In the genomic region with DNA sequence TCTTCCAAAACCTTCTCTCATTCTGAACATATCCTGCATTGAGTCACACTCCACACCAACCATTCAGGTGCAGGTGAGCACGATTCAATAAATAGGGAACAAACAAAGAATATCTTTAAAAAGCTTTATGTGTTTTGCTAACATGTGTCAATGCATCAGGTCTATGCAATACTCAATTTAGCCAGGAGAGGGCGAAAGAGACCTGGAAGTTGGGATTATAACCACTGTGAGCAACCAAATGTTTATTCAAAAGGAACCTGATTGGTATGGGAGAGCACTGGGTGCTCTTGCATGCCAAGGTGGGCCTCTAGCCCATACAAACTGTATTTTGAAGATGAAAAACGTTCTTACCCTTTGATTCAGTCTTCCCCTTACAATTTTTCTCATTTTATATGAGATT, we compare ENCODE assay signal across 10 mouse cellular contexts. TPM values are rescaled to one million over a fixed set of nuclear protein-coding genes. Genes with fewer than 3 reads are reported as not detected.
A peak's percentile ranks its signal among the peaks of the same experiment; 100 is the strongest.
DNase-seq lines count a peak whose midpoint lies in the region; ATAC-seq lines count a peak whose summit lies in the region.
"Had no signal": no experiment of that assay in that cellular context is flagged by ENCODE, and none has a peak within 500 bp of the region (broad histone marks: within the 10 kb centered on the region; RNA-seq: fewer than 3 reads in every experiment).

No protein-coding gene starts in this region.

- no peaks in the 10 kb centered on the region for H3K36me3 ChIP-seq in neural tube, embryonic 15.5 days
- H3K36me3 ChIP-seq: heart, embryonic 13.5 days had no signal

- DNase-seq in neural tube, embryonic 10.5 days (ENCODE audit: extremely low spot score, low spot score) = peak; percentile 44
- peak; percentile 43 to 72 for DNase-seq in adrenal gland, adult 18-20 months (ENCODE audit: low spot score in 2 of 2)
- peak; percentile 60 for DNase-seq in embryo, embryonic 11 days
- DNase-seq in left cerebral cortex, postnatal 14 days (ENCODE audit: low spot score in 2 of 2) = peak; percentile 83
- DNase-seq in right cerebral cortex, adult 18-20 months = peak; percentile 62

- no peak overlapping the region for H3K9ac ChIP-seq in neural tube, embryonic 15.5 days (replicated peaks)
- H3K9ac ChIP-seq: heart, embryonic 13.5 days had no signal

- no peak overlapping the region for H3K4me2 ChIP-seq in neural tube, embryonic 15.5 days
- H3K4me2 ChIP-seq: heart, embryonic 13.5 days had no signal

- no peak overlapping the region for H3K4me3 ChIP-seq in neural tube, embryonic 15.5 days (replicated peaks)
- H3K4me3 ChIP-seq: heart, embryonic 13.5 days had no signal

- WGBS in neural tube, embryonic 15.5 days = 2% methylated on average over 3 of the region's 3 CpGs

- ATAC-seq in neural tube, embryonic 15.5 days (ENCODE audit: low FRiP score) = no peak
- ATAC-seq in hematopoietic stem cell, adult 5-6 weeks (replicated peaks in 1 of 2; ENCODE audit: insufficient read depth in 1 of 2, low FRiP score in 2 of 2, low TSS enrichment in 1 of 2, low read depth in 1 of 2, poor library complexity in 2 of 2, severe bottlenecking in 2 of 2) = peak; percentile 66 to 69; a peak in 2 of 4 replicates
- no peak for ATAC-seq in erythroid progenitor cell, adult 5-6 weeks (replicated peaks; ENCODE audit: low FRiP score, poor library complexity, severe bottlenecking)

- no peak overlapping the region for H3K27ac ChIP-seq in neural tube, embryonic 15.5 days (replicated peaks)
- H3K27ac ChIP-seq: heart, embryonic 13.5 days had no signal

- intact Hi-C loops in left cerebral cortex, postnatal 14 days (cut with DNase I) = no loop called here

- no peaks in the 10 kb centered on the region for H3K9me3 ChIP-seq in neural tube, embryonic 15.5 days (replicated peaks)
- H3K9me3 ChIP-seq: heart, embryonic 13.5 days had no signal

- H3K27me3 ChIP-seq in neural tube, embryonic 15.5 days (replicated peaks) = no peaks in the 10 kb centered on the region
- H3K27me3 ChIP-seq: heart, embryonic 13.5 days had no signal

- H3K4me1 ChIP-seq in neural tube, embryonic 15.5 days = no peaks in the 10 kb centered on the region
- H3K4me1 ChIP-seq: heart, embryonic 13.5 days had no signal

RNA-seq across cellular contexts. Expression of gene Gm14597, which starts 1.8 kb away (rescaled TPM):
- polyA plus RNA-seq in neural tube, embryonic 15.5 days (2015; fragmentation: Nextera tagmentation; extraction: Ambion mirVana) = 0.51 TPM in 1 of 2 replicates, not detected in the other
- under 1 TPM in 1 of 2 experiments, not detected in 1; 0.60 TPM for total RNA-seq in adrenal gland, adult 18-20 months (2021)
- not detected in 2 replicates for total RNA-seq in hematopoietic stem cell, adult 5-6 weeks (2017)
- not detected for total RNA-seq in left cerebral cortex, postnatal 14 days (2021)
- total RNA-seq in erythroid progenitor cell, adult 5-6 weeks (2015; ENCODE audit: low replicate concordance) = not detected in 2 replicates
- not detected in 2 replicates for total RNA-seq in erythroid progenitor cell, adult 5-6 weeks (2017; ENCODE audit: low replicate concordance)
- polyA plus RNA-seq: heart, embryonic 13.5 days; small intestine, adult 2 months had no signal

RNA-seq across cellular contexts. Expression of gene Rtl8c, which starts 2.7 kb away (rescaled TPM):
- polyA plus RNA-seq in neural tube, embryonic 15.5 days (2015; fragmentation: Nextera tagmentation; extraction: Ambion mirVana) = 225 and 274 TPM in 2 replicates
- 100 to 1,000 TPM; 138 to 158 TPM for total RNA-seq in adrenal gland, adult 18-20 months (2021)
- total RNA-seq in hematopoietic stem cell, adult 5-6 weeks (2017) = 1.7 and 9.7 TPM in 2 replicates
- total RNA-seq in left cerebral cortex, postnatal 14 days (2021) = 100 to 1,000 TPM; 181 to 186 TPM
- not detected in 2 replicates for total RNA-seq in erythroid progenitor cell, adult 5-6 weeks (2015; ENCODE audit: low replicate concordance)
- not detected in 2 replicates for total RNA-seq in erythroid progenitor cell, adult 5-6 weeks (2017; ENCODE audit: low replicate concordance)

RNA-seq across cellular contexts. Expression of gene Rtl8a, which starts 32.9 kb away (rescaled TPM):
- polyA plus RNA-seq in neural tube, embryonic 15.5 days (2015; fragmentation: Nextera tagmentation; extraction: Ambion mirVana) = 230 and 281 TPM in 2 replicates
- 100 to 1,000 TPM; 144 to 182 TPM for total RNA-seq in adrenal gland, adult 18-20 months (2021)
- total RNA-seq in hematopoietic stem cell, adult 5-6 weeks (2017) = 5.9 and 14.4 TPM in 2 replicates
- total RNA-seq in left cerebral cortex, postnatal 14 days (2021) = 100 to 1,000 TPM; 275 to 356 TPM
- not detected in 2 replicates for total RNA-seq in erythroid progenitor cell, adult 5-6 weeks (2015; ENCODE audit: low replicate concordance)
- not detected in 2 replicates for total RNA-seq in erythroid progenitor cell, adult 5-6 weeks (2017; ENCODE audit: low replicate concordance)

RNA-seq across cellular contexts. Expression of gene Rtl8b, which starts 59.6 kb away (rescaled TPM):
- polyA plus RNA-seq in neural tube, embryonic 15.5 days (2015; fragmentation: Nextera tagmentation; extraction: Ambion mirVana) = 177 and 219 TPM in 2 replicates
- 100 to 1,000 TPM in 1 of 2 experiments, 10 to 100 TPM in 1; 83.5 to 102 TPM for total RNA-seq in adrenal gland, adult 18-20 months (2021)
- total RNA-seq in hematopoietic stem cell, adult 5-6 weeks (2017) = 5.0 and 6.6 TPM in 2 replicates
- total RNA-seq in left cerebral cortex, postnatal 14 days (2021) = 100 to 1,000 TPM; 269 to 272 TPM
- total RNA-seq in erythroid progenitor cell, adult 5-6 weeks (2015; ENCODE audit: low replicate concordance) = not detected in 2 replicates
- total RNA-seq in erythroid progenitor cell, adult 5-6 weeks (2017; ENCODE audit: low replicate concordance) = 2.6 TPM in 1 of 2 replicates, not detected in the other

Comparison
In these comparisons a context has a peak if more than half of its experiments do, and no peak if none do; other contexts are left out.
1. ATAC-seq: peak in hematopoietic stem cell, adult 5-6 weeks (2 of 2); none in neural tube, embryonic 15.5 days (single experiment) and erythroid progenitor cell, adult 5-6 weeks (single experiment).
2. RNA of gene Rtl8c, which starts 2.7 kb away (total RNA-seq): 181 to 186 TPM in left cerebral cortex, postnatal 14 days and 138 to 158 TPM in adrenal gland, adult 18-20 months; 1.7 to 9.7 TPM in hematopoietic stem cell, adult 5-6 weeks and not detected in erythroid progenitor cell, adult 5-6 weeks; every median in the first group is over 10 times any median in the second.
3. Peak in every context shown above with its lines, with median percentiles within 50 percentile points of each other: DNase-seq.